Mouse (Mus musculus) layer of hippocampus, postnatal 14 days (tissue): Measurements from ENCODE around the gene Oosp2. TPM values are rescaled to one million over a fixed set of nuclear protein-coding genes. Genes with fewer than 3 reads are reported as not detected.

Experiments used
- DNase-seq, 2 experiments: peaks; one replicate each; pipeline ENCODE4 v3.0.0; 2021 to 2022; ENCODE audit warnings: low spot score in 2 of 2, mixed read lengths in 1 of 2
- total RNA-seq, 2 experiments: library from RNA; stranded (reverse); gene quantifications; 2 replicates each; pipeline ENCODE4 v1.2.3; 2021

Gene Oosp2
- total RNA-seq, 2 experiments from 2014 or later, result not detected

- DNase-seq, result peak; percentile 25 to 30
Measured at GRCm38 (mm10) chr19:11608172-11608571, 52.2 kb downstream of the Oosp2 start.

DNA sequence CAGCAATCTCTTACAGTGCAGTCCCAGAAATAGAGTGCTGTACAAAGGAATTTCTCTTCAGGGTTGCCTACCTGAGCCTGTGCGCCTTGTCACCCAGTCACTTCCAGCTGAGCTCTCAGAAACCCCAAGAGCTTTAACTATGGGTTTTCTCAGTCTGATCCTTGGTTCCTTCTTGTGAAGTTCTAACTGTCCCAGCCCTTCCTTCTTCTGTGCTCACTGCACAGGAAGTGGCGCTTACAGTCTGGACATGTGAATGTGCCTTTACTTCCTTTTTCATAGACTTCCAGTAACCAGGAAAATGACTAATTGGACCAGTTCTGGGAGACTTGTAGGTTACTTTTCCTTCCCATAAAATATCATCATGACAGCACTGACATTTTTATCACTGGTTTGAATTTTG is 55.8 kb downstream of the Oosp2 start, which contains the start of gene Ms4a6d:
TSS of gene Ms4a6d (minus strand) at position 247 of the 400 bp plus-strand sequence.
- DNase-seq, result no peak

DNA sequence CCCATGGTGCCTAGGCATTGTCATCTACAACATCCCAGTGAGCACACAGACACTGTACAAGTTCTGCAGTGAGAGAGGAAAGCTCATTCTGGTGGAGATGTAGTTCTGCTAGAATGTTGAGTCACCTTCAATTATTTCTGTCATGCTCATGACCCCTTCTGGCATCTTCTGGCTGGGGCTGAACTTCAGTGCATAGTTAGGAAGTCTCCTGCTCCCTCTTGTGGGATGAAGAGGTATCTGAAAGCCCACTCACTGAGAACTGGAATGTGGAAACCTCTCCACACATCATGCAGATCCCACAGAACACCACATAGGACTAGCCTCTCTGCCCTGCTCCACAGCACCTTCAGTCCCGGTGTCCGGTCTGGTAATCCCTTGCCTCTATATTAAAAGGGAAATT is 58.3 kb downstream of the Oosp2 start:
- DNase-seq, result peak; percentile 16 to 36

DNA sequence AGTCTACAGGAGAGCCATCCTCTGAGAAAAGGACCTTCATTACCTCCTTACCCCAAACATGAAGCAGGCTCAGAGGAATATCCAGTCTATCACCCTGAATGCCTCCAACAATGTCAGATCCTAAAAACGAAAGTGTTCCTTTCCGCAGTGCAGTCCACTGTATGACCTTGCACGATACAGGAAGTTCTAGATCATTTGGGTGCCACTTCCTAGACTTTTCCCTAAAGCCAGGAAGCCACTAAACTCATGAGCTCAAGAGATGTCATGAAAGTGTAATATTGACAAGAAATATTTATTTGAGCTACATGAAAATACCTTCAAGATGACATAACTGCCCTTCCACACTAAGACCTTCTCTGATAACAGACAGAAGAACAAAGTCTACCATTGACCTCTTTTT is 59.0 kb downstream of the Oosp2 start:
- DNase-seq, result no peak

Other genes with a start within 250 kb of the Oosp2 start
- gene Ms4a4b, start 217.0 kb downstream of the Oosp2 start, total RNA-seq, result not detected
- gene Ms4a6c, start 191.2 kb downstream of the Oosp2 start, total RNA-seq, result 1 to 10 TPM; 1.9 to 2.0 TPM
- under 1 TPM in 1 of 2 experiments, not detected in 1; 0.55 TPM for gene Gm8369, start 174.6 kb downstream of the Oosp2 start, total RNA-seq
- 1 to 10 TPM; 2.4 to 2.5 TPM for gene Ms4a6b, start 144.0 kb downstream of the Oosp2 start, total RNA-seq
- not detected for gene Ms4a4d, start 123.8 kb downstream of the Oosp2 start, total RNA-seq
- 1 to 10 TPM in 1 of 2 experiments, under 1 TPM in 1; 0.81 to 1.2 TPM for gene Ms4a6d, start 55.7 kb downstream of the Oosp2 start, total RNA-seq
- not detected for gene Ms4a2, start 36.8 kb downstream of the Oosp2 start, total RNA-seq
- not detected for gene Ms4a3, start 19.7 kb downstream of the Oosp2 start, total RNA-seq
- gene Oosp1, start 30.6 kb upstream of the Oosp2 start, total RNA-seq, result not detected
- not detected for gene Oosp3, start 36.5 kb upstream of the Oosp2 start, total RNA-seq
- not detected for gene Gif, start 87.0 kb upstream of the Oosp2 start, total RNA-seq
- gene Mrpl16, start 109.8 kb upstream of the Oosp2 start, total RNA-seq, result 10 to 100 TPM; 37.9 to 41.2 TPM
- gene Stx3, start 158.8 kb upstream of the Oosp2 start, total RNA-seq, result 10 to 100 TPM; 19.6 to 27.8 TPM
- gene Olfr1417, start 178.7 kb upstream of the Oosp2 start, total RNA-seq, result not detected
- gene Olfr1418, start 200.5 kb upstream of the Oosp2 start, total RNA-seq, result not detected
- gene Olfr1419, start 214.5 kb upstream of the Oosp2 start, total RNA-seq, result not detected
- gene Olfr1420, start 226.0 kb upstream of the Oosp2 start, total RNA-seq, result not detected